Mouse (Mus musculus): ENCODE measurements around the gene Tubb2b.

The Tubb2b gene

GRCm38 (mm10) chr13:34136605-34137004 lies 6.3 kb upstream of the Tubb2b start:
- no peak for DNase-seq (ENCODE audit: low spot score in 2 of 2)

GRCm38 (mm10) chr13:34134276-34134675 lies 4.0 kb upstream of the Tubb2b start:
- DNase-seq (ENCODE audit: low spot score in 2 of 2), result no peak

GRCm38 (mm10) chr13:34133326-34134071 lies 3.2 kb upstream of the Tubb2b start:
- no peak for DNase-seq (ENCODE audit: low spot score in 2 of 2)

- no peak for DNase-seq (ENCODE audit: low spot score in 2 of 2)
Measured at GRCm38 (mm10) chr13:34132875-34133274, 2.6 kb upstream of the Tubb2b start.

GRCm38 (mm10) chr13:34132299-34132698 lies 2.0 kb upstream of the Tubb2b start:
- DNase-seq (ENCODE audit: low spot score in 2 of 2), result no peak

GRCm38 (mm10) chr13:34131708-34132060 lies 1.4 kb upstream of the Tubb2b start:
- DNase-seq (ENCODE audit: low spot score in 2 of 2), result no peak

GRCm38 (mm10) chr13:34131011-34131707 lies 893 bp upstream of the Tubb2b start:
- no peak for DNase-seq (ENCODE audit: low spot score in 2 of 2)

- DNase-seq (ENCODE audit: low spot score in 2 of 2), result peak in 1 of 2 experiments; percentile 38
Measured at GRCm38 (mm10) chr13:34129485-34130225, 611 bp downstream of the Tubb2b start.

- no peak for DNase-seq (ENCODE audit: low spot score in 2 of 2)
Measured at GRCm38 (mm10) chr13:34128276-34129114, 1.8 kb downstream of the Tubb2b start.

- no peak for DNase-seq (ENCODE audit: low spot score in 2 of 2)
Measured at GRCm38 (mm10) chr13:34125711-34126110, 4.6 kb downstream of the Tubb2b start.

- no peak for DNase-seq (ENCODE audit: low spot score in 2 of 2)
Measured at GRCm38 (mm10) chr13:34120536-34120935, 9.7 kb downstream of the Tubb2b start.

- no peak for DNase-seq (ENCODE audit: low spot score in 2 of 2)
Measured at GRCm38 (mm10) chr13:34119406-34119805, 10.9 kb downstream of the Tubb2b start.

GRCm38 (mm10) chr13:34118816-34119215 lies 11.4 kb downstream of the Tubb2b start:
- no peak for DNase-seq (ENCODE audit: low spot score in 2 of 2)

- no peak for DNase-seq (ENCODE audit: low spot score in 2 of 2)
Measured at GRCm38 (mm10) chr13:34116508-34116907, 13.8 kb downstream of the Tubb2b start.

GRCm38 (mm10) chr13:34114654-34115053 lies 15.6 kb downstream of the Tubb2b start:
- no peak for DNase-seq (ENCODE audit: low spot score in 2 of 2)

- DNase-seq (ENCODE audit: low spot score in 2 of 2), result no peak
Measured at GRCm38 (mm10) chr13:34113086-34113485, 17.2 kb downstream of the Tubb2b start.

- peak in 1 of 2 experiments; percentile 69 for DNase-seq (ENCODE audit: low spot score in 2 of 2)
Measured at GRCm38 (mm10) chr13:34112369-34113081, 17.7 kb downstream of the Tubb2b start.

GRCm38 (mm10) chr13:34111878-34112277 lies 18.4 kb downstream of the Tubb2b start:
- DNase-seq (ENCODE audit: low spot score in 2 of 2), result no peak

GRCm38 (mm10) chr13:34111019-34111418 lies 19.2 kb downstream of the Tubb2b start:
- DNase-seq (ENCODE audit: low spot score in 2 of 2), result no peak

- no peak for DNase-seq (ENCODE audit: low spot score in 2 of 2)
Measured at GRCm38 (mm10) chr13:34109677-34110058, 20.6 kb downstream of the Tubb2b start.

Measured in urinary bladder, adult 18-20 months (tissue).